Mouse (Mus musculus) heart, embryonic 14.5 days (tissue): ENCODE measurements around the gene Pom121l2. TPM values are rescaled to one million over a fixed set of nuclear protein-coding genes. Genes with fewer than 3 reads are reported as not detected.
A peak's percentile ranks its signal among the peaks of the same experiment; 100 is the strongest.

Source experiments
- ATAC-seq: fragments of 200-750 bp; cut with Nextera tagmentation; 2 replicates; pipeline ENCODE4 v1.8.0; 2017; ENCODE audit warnings: low read depth, moderate TSS enrichment; ENCODE audit not compliant: insufficient number of reproducible peaks, insufficient read depth, low FRiP score
- H3K27ac ChIP-seq, 2 experiments: fragments of 200-500 bp in 1 of 2; fragments of 300-500 bp in 1 of 2; sonication (generic) in 1 of 2; replicated peaks in 1 of 2; 2 replicates each; pipeline ENCODE4 v1.5.1; 2012 to 2014; ENCODE audit warnings: low read depth in 2 of 2, low read length in 2 of 2, control low read depth in 1 of 2, mild to moderate bottlenecking in 1 of 2, mixed read lengths in 1 of 2; ENCODE audit not compliant: control insufficient read depth in 1 of 2, insufficient read depth in 1 of 2
- H3K27me3 ChIP-seq: fragments of 300-500 bp; sonication (generic); 2 replicates; pipeline ENCODE4 v1.6.1; 2014; ENCODE audit warnings: mild to moderate bottlenecking, low read length, control low read depth; ENCODE audit not compliant: control insufficient read depth, insufficient read depth
- H3K36me3 ChIP-seq: fragments of 300-500 bp; sonication (generic); 2 replicates; pipeline ENCODE4 v1.6.1; 2014; ENCODE audit warnings: mild to moderate bottlenecking, control low read depth, low read length, mixed read lengths; ENCODE audit not compliant: control insufficient read depth, insufficient read depth
- H3K4me1 ChIP-seq, 2 experiments: fragments of 200-500 bp in 1 of 2; fragments of 300-500 bp in 1 of 2; sonication (generic) in 1 of 2; 2 replicates each; pipeline ENCODE4 v1.6.1; 2012 to 2014; ENCODE audit warnings: low read length in 2 of 2, control low read depth in 1 of 2, mixed read lengths in 1 of 2; ENCODE audit not compliant: control insufficient read depth in 2 of 2, insufficient read depth in 2 of 2
- H3K4me2 ChIP-seq: fragments of 300-500 bp; sonication (generic); 2 replicates; pipeline ENCODE4 v1.6.1; 2014; ENCODE audit warnings: mild to moderate bottlenecking, low read length
- H3K4me3 ChIP-seq, 2 experiments: fragments of 200-500 bp in 1 of 2; fragments of 300-500 bp in 1 of 2; sonication (generic) in 1 of 2; 2 replicates each; pipeline ENCODE4 v1.5.1; 2012 to 2014; ENCODE audit warnings: low read length in 2 of 2, mild to moderate bottlenecking in 2 of 2, control low read depth in 1 of 2, low read depth in 1 of 2, moderate library complexity in 1 of 2; ENCODE audit not compliant: control insufficient read depth in 1 of 2, insufficient read depth in 1 of 2
- H3K9ac ChIP-seq: fragments of 300-500 bp; sonication (generic); 2 replicates; pipeline ENCODE4 v1.6.1; 2014; ENCODE audit warnings: mild to moderate bottlenecking, low read length
- H3K9me3 ChIP-seq: fragments of 300-500 bp; sonication (generic); 2 replicates; pipeline ENCODE4 v1.6.1; 2016; ENCODE audit warnings: low read length, control low read depth; ENCODE audit not compliant: control insufficient read depth
- WGBS: fragments of 180-500 bp; shearing (Covaris S2); extraction: QIAGEN DNeasy Blood & Tissue Kit; methylation state at CpG from one replicate; pipeline ENCODE4 v1.1.7; 2014; 5-methylcytosine and 5-hydroxymethylcytosine counted together
- polyA plus RNA-seq: library from polyadenylated mRNA; unstranded; fragments of >200 nt; fragmentation: Nextera tagmentation; extraction: Ambion mirVana; gene quantifications from 2 replicates; pipeline ENCODE4 v1.2.1, GENCODE M21; 2014

Pom121l2 gene
- polyA plus RNA-seq, 1 experiment from 2014 or later = not detected

GRCm38 (mm10) chr13:21994896-21995295 is 13.9 kb downstream of the Pom121l2 start:
- H3K27me3 ChIP-seq = peaks cover 37% of the 10 kb centered on the region

GRCm38 (mm10) chr13:21995331-21995914 is 14.4 kb downstream of the Pom121l2 start:
- Histone ChIP-seq H3K9ac (peak overlapping the region; percentile 63), H3K4me2 (peak overlapping the region; percentile 77), H3K27me3 (peaks cover 43% of the 10 kb centered on the region), H3K4me3 (peak overlapping the region; percentile 41 to 49), H3K27ac (no peak overlapping the region), H3K36me3 (no peaks in the 10 kb centered on the region), H3K9me3 (peaks cover 7% of the 10 kb centered on the region; the same call in 1 of the 2 replicates), H3K4me1 (peaks cover 7 to 18% of the 10 kb centered on the region in 2 experiments; a peak in 3 of 4 replicates)
- WGBS = under 1% methylated on average over 21 of the region's 21 CpGs
- ATAC-seq = peak; percentile 66; the same call in 1 of the 2 replicates

More at GRCm38 (mm10) chr13:21994896-21995295, 13.9 kb downstream of the Pom121l2 start:
- H3K4me2 ChIP-seq = peak overlapping the region; percentile 77
- H3K36me3 ChIP-seq = no peaks in the 10 kb centered on the region
- peaks cover 7% of the 10 kb centered on the region; the same call in 1 of the 2 replicates for H3K9me3 ChIP-seq
- H3K9ac ChIP-seq = peak overlapping the region; percentile 63
- H3K27ac ChIP-seq = no peak overlapping the region
- no peak for ATAC-seq
- H3K4me3 ChIP-seq = peak overlapping the region; percentile 41 to 49
- WGBS = 5% methylated on average over 8 of the region's 8 CpGs
- peaks cover 7 to 18% of the 10 kb centered on the region in 2 experiments; a peak in 3 of 4 replicates for H3K4me1 ChIP-seq

- Histone ChIP-seq H3K9me3 (0 out of 2 replicates have a peak, but pooled peaks cover 2% of the 10 kb centered on the region), H3K9ac (no peak overlapping the region), H3K4me2 (peak overlapping the region; percentile 77), H3K36me3 (no peaks in the 10 kb centered on the region), H3K27me3 (peaks cover 51% of the 10 kb centered on the region), H3K27ac (no peak overlapping the region), H3K4me3 (peak overlapping the region; percentile 44 to 49), H3K4me1 (peaks cover 7 to 18% of the 10 kb centered on the region in 2 experiments; a peak in 3 of 4 replicates)
- WGBS = 5% methylated on average over 12 of the region's 12 CpGs
- ATAC-seq = no peak
Measured at GRCm38 (mm10) chr13:21996101-21996839, 15.3 kb downstream of the Pom121l2 start.

- Histone ChIP-seq H3K4me1 (peaks cover 7 to 18% of the 10 kb centered on the region in 2 experiments; a peak in 3 of 4 replicates), H3K4me2 (peak overlapping the region; percentile 77), H3K9me3 (no peaks in the 10 kb centered on the region), H3K9ac (no peak overlapping the region), H3K4me3 (peak overlapping the region; percentile 44 to 49), H3K36me3 (no peaks in the 10 kb centered on the region), H3K27me3 (peaks cover 56% of the 10 kb centered on the region), H3K27ac (no peak overlapping the region)
- ATAC-seq = no peak
- WGBS = 1% methylated on average over 13 of the region's 13 CpGs
Measured at GRCm38 (mm10) chr13:21996840-21997185, 15.8 kb downstream of the Pom121l2 start.

- WGBS = 1% methylated on average over 21 of the region's 21 CpGs
- no peak overlapping the region for H3K9ac ChIP-seq
- no peaks in the 10 kb centered on the region for H3K9me3 ChIP-seq
- peaks cover 7 to 18% of the 10 kb centered on the region in 2 experiments; a peak in 3 of 4 replicates for H3K4me1 ChIP-seq
- peak overlapping the region; percentile 77 for H3K4me2 ChIP-seq
- peak overlapping the region; percentile 44 to 49 for H3K4me3 ChIP-seq
- no peak overlapping the region for H3K27ac ChIP-seq
- peaks cover 61% of the 10 kb centered on the region for H3K27me3 ChIP-seq
- no peak for ATAC-seq
- H3K36me3 ChIP-seq = no peaks in the 10 kb centered on the region
Measured at GRCm38 (mm10) chr13:21997201-21997820, 16.3 kb downstream of the Pom121l2 start.

- Histone ChIP-seq H3K9ac (no peak overlapping the region), H3K4me2 (peak overlapping the region; percentile 77), H3K36me3 (no peaks in the 10 kb centered on the region), H3K27me3 (peaks cover 65% of the 10 kb centered on the region), H3K9me3 (no peaks in the 10 kb centered on the region), H3K27ac (no peak overlapping the region), H3K4me3 (peak overlapping the region in 1 of 2 experiments; percentile 49; a peak in 1 of 4 replicates), H3K4me1 (peaks cover 7 to 18% of the 10 kb centered on the region in 2 experiments; a peak in 3 of 4 replicates)
- WGBS = 9% methylated on average over 4 of the region's 4 CpGs
- ATAC-seq = no peak
Measured at GRCm38 (mm10) chr13:21997821-21998220, 16.8 kb downstream of the Pom121l2 start.

GRCm38 (mm10) chr13:21998412-21998811 is 17.4 kb downstream of the Pom121l2 start:
- no peak overlapping the region for H3K4me2 ChIP-seq
- no peak overlapping the region for H3K27ac ChIP-seq
- no peaks in the 10 kb centered on the region for H3K36me3 ChIP-seq
- H3K4me3 ChIP-seq = no peak overlapping the region
- no peak for ATAC-seq
- no peak overlapping the region for H3K9ac ChIP-seq
- peaks cover 7 to 18% of the 10 kb centered on the region in 2 experiments; a peak in 3 of 4 replicates for H3K4me1 ChIP-seq
- peaks cover 71% of the 10 kb centered on the region for H3K27me3 ChIP-seq
- 32% methylated on average over 3 of the region's 3 CpGs for WGBS
- H3K9me3 ChIP-seq = no peaks in the 10 kb centered on the region
